Mouse (Mus musculus) cerebellum, postnatal 36 days (tissue): ENCODE results near the gene Dusp13.

Experiments
- DNase-seq, 2 experiments: peaks; one replicate each; pipeline ENCODE4 v3.0.0; 2021 to 2022; ENCODE audit warnings: mixed read lengths in 2 of 2

Gene Dusp13

DNA sequence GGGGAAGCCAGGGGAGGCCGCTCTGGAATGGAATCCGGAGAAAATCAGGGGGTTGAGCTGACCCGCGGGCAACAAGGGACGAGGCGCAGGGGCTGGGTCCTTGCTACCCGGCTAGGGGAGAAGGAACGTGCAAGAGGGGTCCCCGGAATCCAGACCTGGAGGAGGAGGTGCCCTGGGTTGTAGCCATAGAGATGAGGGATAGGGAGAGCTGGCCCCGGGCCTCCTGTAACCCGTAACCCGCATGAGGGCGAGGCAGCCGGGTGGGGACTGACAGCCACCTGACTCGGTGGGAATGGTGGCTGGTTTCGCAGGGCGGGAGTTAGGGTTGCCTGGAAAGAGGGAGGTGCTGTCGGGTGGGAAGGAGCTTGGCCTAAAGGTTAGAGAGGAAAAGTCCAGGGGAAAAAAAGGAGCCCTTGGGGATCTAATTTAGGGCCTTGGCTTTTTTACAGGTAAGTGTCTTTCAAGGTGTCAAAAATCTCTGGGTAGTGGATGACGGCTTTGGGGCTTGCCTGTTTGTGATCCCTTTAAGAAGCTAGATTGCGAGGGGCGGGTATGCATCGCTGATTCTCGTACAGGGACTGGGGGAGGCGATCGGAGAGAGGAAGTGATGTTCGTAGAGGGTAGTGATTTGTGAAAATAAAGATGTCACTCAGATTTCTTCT, at the start of gene Dusp13:
Dusp13 (minus strand) TSS at position 301 of the 662 bp plus-strand sequence.
- DNase-seq: peak; percentile 66

DNA sequence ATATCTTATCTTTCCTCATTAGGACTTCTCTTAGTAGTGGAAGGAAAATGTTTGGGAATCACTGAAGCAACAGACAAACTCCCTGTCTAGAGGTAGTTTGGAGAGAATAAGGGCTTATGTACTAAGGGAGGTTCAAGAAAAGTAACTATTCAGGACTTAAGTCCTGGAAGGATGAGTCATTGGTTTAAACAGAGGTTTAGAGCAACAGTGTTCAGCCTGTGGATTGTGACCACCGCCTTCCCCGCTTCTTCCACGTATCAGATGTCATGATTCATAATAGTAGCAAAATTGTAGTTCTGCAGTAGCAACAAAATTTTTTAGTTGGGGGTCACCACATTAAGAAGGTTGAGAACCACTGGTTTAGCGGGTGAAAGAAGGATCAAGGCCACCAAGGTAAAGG, 49.7 kb upstream of the Dusp13 start:
- DNase-seq: no peak

DNA sequence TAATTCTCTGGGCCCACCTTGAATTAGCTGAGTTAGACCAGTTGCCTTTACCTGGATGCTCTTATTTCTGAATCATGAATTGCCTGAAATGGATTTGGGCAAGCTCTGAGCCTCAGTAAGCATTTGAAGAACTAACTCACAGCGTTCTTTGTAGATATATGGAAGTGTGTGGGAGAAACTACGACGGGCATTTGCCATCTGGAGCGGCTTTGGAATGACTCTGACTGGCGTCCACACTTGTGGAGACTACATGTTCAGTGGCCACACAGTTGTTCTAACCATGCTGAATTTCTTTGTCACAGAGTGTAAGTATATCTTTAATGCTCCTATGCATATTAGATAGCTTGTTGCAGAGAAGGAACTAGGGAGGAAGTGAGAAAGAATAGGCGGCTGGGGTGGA, 41.3 kb upstream of the Dusp13 start:
- no peak for DNase-seq

DNA sequence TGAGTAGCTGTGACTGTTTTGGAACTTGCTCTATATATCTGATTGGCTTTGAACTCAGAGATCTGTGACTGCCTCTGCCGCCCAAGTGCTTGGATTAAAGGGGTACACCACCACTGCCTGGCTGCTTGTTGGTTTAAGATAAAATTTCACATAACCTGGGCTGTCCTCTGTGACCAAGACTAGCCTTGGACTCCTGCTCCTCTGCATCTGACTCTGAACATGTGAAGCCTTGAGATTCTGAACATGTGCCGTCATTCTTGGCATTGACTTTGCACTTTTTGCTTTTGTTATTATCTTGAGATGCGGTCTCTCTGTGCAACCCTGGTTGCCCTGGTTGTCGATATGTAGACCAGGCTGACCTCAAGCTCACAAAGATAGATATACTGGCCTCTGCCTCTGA, 40.7 kb upstream of the Dusp13 start:
- no peak for DNase-seq

DNA sequence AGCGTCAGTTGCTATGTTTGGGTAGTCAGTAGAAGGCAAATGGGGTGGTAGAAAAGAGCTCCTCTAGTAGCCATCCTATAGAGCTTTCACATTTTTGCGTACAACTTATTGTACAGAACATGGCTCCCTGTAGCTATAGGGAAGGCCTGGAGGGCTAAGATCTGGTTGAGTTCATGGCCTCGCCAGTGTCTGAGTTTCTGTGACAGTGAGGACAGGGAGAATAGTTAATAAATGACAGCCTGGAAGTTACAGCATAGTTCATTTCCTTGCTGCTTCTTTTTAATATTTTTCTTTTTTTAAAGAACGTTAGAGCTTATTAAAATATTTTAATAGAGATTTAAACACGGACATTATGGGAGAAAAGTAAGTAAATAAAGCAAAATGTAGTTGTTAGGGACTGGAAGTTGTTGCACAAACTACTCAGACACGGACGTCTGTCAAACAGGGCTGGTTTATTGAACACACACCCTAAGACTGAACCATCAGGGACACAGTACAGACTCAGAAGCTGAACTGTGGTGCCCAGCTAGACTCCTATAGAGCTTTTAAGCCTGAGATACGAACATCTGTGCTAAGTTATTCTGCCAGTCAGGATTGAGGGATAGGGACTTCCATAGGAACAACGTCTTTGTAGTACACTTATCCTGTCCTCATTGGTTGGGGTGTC, 39.7 kb upstream of the Dusp13 start:
- DNase-seq: no peak

DNA sequence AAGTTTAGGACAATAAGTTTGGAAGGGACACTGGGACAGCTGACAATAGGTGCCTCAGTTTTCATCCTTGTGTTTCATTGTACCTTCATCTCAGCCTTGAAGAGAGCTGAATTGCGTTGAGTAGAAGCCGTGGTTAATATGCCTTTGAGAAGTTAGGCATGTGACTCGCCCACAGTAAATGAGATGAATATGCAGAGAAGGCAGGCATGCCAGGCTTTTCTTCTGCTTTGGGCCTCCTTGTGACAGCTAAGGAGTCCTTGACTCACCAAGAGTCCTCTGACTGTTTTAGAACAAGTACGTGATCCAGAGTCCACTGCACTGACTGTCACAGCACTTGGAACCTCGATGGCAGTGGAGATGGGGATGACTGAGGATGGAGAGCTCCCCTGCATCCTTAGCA, 37.1 kb upstream of the Dusp13 start:
- no peak for DNase-seq

DNA sequence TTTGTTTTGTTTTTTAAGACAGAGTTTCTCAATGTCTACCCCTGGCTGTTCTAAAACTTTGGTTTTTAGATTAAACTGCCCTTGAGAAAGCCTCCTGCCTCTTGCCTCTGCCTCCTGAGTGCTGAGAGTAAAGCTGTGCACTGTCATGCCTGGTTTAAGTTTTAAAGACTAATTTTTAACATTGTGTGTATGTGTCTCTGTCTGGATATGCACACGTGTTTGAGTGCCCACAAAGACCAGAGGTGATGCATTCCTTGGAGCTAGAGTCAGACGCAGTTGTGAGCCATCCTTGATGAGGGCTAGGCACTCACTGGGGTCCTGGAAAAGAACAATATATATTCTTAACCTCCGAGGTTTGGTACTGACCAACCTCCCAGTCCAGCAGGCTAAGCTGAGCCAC, 36.4 kb upstream of the Dusp13 start:
- DNase-seq: no peak

DNA sequence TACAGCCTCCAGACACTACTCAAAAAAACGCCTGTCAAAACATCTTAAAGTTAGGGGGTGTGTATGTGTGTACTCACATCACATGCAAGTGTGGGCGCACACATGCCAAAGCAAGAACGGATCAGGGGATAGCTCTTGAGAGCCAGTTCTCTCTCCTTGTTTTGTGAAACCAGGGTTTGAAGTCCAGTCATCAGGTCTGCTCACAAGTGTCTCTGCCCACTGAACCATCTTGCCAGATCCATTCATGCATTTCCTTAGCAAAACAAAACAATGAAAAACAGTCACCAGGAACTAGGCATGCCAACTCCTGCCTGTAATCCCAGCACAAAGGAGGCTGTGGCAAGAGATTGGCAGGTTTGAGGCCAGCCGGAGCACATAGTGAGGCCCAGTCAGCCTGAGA, 35.5 kb upstream of the Dusp13 start:
- DNase-seq: no peak

DNA sequence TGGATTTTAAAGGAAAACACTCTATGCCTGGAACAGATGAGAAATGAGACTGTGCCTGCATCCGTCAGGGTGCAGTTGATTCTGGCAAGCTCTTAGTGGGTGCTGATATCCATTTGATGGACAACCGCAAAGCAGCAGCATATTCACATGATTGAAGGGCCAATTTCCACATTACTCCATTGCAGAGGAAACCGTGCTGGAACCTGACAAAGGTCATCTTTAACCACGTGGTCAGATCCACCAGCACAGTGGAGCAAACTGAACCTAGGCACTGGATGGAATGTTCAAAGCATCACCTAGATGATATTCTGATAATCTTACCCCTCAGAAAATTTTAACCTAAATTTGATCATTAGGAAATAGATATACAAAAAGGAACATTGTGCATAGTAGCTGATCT, 25.2 kb upstream of the Dusp13 start:
- no peak for DNase-seq

DNA sequence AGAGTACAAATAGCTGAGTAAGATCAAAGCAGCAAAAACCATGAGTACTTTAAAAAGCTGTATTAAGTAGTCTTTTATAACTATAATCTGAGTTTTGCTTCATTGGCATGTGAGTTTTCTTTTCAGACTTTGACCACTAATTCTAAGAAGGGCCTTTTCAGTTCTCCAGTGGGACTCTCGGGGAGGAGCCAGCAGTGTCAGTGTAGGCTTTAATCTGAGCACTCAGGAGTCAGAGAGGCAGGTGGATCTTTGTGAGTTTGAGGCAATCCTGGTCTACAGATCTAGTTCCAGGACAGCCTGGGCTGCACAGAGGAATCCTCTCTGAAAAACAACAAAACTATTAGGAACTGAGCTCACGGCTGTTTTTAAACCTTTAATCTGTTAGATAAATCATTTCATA, 23.0 kb upstream of the Dusp13 start:
- DNase-seq: no peak

DNA sequence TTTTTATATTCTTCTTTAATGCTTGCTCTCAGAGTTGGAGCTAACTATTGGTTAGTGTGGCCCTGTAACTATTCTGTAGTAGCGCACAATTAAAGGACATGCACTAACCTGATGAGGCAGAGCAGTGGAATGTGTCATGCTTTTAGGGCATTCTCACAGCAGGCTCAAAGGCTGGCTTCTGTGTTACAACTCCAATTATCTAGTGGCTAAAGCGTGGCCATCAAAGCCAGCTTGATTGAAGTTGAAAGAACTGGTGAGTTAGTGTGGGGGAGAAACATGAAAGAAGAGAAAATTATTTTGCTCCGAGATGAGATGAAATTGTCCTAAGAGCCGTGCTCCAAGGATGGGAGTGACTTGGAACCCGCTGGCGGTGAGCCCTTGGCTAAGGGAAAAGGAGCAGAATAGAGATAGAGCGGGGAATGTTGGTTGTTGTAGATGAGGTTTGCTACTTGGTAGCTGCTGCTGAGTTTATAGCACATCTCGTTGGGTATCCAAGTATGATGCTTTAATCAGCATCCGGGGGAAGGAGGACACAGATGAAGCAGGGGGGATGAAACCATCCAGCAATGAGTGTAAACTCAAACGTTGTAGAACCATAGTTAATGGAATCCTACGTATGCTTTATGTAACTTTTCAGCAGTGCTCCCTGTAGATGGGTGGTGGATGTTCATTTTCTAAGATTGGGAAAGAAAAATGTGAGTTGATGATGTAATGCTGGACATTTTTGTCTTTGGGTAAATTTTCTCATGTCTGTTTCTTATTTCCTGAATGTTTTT, 21.7 kb upstream of the Dusp13 start:
- DNase-seq: no peak

DNA sequence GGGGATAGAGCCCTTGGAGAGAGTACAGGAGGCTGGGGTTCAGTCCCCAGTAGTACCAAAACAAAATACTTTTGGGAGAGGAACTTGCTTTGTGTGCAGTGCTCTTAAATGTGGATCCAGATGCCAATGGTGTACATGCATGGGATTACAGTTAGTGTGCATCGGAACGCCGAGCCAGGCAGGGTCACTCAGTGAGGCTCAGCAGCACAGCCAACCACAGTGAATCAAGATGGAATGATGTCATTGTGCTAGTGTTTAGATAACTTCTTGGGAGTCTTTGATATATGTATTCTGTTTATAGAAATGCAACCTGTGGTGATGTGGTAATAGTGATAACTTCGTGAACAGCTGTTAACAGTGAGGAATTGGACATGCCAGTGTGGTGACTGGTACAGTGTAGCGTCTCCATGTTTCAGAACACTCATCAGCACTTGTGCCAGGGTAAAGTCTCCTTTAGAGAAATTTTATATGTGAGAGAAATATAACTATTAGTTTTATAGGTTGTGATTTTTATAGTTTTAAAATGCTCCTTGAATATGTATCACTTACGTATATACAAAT, 15.5 kb upstream of the Dusp13 start:
- no peak for DNase-seq

DNA sequence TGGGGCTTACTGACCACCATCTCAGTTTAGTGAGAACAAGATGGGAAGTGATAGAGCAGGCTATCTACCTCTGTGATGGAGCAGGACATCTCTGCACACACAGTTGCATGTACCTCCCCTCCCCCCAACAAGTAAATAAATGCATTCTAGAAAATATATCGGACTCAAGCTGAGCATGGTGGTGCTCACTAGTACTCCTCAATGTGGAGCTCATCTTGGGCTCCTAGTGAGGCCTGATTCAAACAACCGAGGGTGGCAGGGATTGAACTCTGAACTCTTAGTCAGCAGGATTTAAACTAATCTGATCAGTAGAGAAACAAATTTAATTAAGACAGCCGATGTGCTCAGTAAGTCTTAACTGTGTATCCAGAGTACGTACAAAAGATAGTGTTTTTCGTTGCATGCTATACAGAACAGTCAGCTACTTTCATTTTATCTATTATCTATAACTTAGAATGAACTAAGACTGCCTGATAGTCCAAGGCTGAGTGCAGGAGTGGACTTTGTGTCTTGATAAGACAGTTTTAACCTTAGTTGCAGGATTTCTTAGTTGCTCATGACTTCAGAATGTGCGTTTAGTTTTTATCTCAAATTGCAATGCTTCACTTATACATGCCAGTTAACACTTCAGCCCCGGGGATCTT, 14.9 kb upstream of the Dusp13 start:
- no peak for DNase-seq

DNA sequence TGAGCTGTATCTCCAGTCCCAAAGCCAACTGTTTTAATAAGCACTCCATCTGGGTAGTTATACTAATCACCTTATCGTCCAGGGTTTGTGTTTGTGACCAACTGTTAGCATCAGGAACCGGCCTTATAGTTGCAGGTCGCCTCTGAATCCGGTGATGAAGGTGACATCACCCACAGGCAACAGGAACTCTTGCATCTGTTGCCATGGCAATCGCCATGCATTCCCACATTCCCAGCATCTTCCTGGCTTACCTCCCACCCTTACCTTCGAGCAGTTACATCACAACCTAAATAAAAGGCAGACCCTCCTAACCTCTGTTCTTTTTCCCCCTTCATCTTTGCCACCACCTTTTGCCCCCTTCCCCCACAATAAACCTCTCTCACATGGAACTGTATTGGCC, 13.7 kb upstream of the Dusp13 start:
- DNase-seq: no peak

DNA sequence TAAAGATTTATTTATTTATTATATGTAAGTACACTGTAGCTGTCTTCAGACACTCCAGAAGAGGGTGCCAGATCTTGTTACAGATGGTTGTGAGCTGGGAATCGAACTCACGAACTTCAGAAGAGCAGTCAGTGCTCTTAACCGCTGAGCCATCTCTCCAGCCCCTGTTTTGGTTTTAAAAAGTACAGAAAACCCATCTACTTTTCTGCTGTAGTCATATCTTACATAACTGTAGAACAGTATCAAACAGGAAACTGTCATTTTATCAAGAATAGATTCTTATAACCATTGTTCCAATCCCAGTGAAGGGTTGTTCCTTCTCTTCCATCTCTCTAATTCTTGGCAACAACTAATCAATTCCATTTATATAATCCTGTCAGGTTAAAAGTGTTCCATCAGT, 12.8 kb upstream of the Dusp13 start:
- DNase-seq: no peak

DNA sequence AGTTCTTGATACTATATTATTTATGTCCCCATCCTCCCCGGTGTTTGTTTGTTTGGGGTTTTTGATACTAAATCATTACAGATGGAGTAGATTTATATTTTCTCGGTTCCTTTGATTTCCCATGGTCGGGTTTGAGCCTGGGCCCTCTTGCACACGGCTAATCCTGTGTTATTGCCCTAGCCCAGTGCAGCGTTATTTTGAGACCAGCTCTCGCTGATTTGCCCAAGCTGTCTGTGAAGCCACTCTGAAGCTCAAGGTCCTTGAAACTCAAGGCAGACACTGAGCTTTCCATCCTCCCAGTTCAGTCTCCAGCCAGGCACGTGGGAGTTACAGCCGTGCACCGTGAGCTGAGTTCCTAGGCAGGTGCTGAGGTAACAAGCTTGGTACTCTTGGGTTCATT, 10.6 kb upstream of the Dusp13 start:
- no peak for DNase-seq

DNA sequence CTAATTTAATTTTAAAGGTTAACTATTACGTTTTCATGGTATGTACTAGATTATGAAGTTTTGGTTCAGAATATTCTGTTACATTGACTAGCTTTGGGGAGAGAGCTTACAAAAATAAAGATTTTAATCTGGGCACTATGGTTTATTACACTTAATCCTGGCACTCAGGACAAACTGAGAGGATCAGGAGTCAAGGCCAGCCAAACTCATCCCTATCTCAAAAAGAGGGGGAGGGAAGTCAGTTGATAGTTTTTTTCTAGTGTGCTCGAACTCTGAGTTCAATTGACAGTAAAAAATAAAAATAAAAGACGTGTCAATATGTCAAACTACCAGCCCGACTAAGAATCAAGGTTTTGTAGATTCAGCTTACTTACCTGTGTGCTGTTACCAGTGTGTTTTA, 2.4 kb upstream of the Dusp13 start:
- no peak for DNase-seq

DNA sequence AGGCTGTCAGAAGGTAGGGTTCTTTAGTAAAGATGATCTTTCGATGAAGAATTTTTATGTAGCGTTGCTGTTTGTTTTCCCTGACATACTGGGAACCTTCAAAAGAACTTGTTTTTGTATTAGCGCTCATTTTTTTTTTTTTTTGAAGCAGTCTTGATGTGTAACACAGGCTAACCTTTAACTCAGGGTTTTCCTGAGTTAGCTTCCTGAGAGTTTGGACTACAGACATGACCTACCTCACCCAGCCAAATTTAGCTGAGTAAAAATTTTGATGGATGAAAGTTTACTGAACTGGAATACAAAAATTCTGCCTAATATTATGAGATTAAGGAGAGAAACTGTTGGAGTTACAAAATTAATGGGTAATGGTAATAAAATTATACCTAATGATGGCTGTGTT, 1.4 kb upstream of the Dusp13 start:
- no peak for DNase-seq

DNA sequence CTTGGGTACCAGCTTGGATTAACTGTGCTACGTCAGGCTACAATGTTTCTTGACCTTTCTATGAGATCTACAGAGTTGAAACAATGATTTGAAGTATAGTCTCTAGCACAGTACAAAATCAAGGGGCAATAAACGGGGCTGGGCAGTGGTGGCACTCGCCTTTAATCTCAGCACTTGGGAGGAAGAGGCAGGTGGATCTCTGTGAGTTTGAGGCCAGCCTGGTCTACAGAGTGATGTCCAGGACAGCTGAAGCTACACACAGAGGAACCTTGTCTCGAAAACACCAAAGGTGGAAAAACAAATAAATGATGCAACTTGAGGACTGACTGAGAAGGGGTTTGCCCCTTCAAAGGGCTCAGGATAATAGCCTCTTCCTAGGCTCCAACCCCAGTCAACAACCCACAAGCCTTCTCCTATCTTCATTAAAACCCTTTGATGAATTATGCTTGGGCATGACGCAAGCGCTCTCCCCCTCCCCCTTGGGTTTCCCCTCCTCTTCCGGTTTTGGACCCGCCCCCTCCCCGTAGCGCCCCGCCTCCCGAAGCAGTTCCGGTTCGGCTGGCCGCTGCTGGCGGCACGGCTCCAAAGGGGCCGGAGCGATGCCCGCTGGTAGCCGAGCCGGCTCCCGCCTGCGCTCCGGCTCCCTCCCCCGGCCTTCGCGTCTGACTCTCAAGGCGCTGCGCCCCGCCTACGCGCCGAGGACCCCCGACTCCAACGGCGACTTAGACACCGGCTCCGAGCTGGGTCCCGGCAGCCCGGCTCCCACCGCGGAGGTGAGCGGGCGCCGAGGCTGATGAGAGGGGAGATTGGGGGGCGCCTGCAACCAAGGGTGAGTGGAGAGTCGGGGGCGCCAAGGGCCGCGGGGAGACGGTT, 737 bp downstream of the Dusp13 start, which contains the start of gene Samd8:
Samd8 (plus strand) TSS at position 524 of the 873 bp plus-strand sequence.
- peak; percentile 83 to 88 for DNase-seq

DNA sequence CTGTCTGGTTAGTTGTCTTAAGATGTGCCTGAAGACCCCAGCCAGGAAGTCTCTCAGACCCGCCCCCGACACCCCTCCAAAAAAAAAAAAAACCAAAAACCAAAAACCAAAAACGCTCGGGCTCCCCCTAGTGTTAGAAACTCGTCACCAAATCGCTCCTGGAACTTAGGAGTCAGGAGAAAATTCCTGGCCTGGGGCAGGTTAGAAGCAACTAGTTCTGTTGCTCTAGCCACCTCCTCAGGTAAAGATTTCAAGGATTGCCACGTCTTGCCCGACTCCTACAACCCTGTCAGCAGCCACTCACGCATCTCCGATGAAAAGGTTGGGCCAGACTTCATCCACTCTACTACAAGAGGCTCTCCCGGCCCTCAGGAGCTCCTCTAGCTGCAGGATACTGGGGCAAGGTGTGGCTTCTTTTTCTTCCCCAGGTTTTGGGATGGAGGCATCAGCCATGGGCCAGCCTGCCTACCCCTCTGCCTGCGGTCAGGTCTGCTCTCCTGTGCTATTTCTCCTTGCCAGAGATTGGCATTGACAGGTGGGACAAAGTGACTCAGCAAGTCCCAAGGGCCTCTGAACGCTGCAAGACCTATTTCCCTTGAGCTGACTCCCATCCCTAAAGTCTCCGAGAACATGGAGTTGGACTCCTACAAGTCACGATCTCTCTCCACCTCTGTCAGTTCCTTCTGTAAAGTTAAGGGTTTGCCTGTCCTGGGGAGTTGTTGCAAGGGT, 2.7 kb downstream of the Dusp13 start:
- peak; percentile 63 to 66 for DNase-seq

DNA sequence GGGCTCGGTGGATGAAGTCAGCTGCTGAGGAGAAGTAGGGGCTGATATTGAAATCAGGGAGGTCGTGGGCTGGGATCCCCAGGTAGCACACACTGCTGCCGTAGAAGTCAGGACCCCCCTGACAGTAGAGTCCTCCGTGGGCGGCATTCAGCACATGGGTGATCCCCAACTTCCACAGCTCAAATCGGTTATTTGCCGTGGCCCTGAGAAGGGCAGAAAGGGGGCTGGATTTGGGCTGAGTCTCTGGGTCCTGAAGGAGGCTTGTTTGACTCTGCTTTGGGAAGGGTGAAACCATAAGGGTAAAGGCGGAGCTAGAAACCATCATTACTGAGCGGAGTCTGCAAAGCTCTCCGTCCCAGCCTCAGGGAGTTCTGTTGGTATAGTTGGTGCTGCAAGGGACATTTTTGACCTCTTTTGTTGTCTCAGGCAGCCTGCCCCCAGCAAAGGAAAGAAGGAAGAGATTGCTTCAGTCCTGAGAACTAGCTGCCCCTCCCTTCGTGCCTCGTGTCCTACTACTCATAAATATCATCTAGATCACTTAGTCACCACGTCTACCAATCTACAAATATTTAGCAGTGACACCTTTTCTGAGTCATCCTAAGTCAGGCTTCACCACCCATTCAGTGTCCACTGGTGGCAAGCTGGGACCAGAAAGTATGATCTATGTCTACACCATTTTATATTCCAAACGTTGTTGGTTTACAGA, 3.4 kb downstream of the Dusp13 start:
- DNase-seq: no peak
